Mouse (Mus musculus): ENCODE results near the gene Asgr2. TPM values are rescaled to one million over a fixed set of nuclear protein-coding genes. Genes with fewer than 3 reads are reported as not detected.
"Not testable (repeated sequence)": the region's sequence is repeated elsewhere in the genome, so short reads cannot be mapped to it uniquely, and the experiment has no call there.

Gene Asgr2
- polyA plus RNA-seq, 1 experiment from 2014 or later = 0.57 TPM

DNA sequence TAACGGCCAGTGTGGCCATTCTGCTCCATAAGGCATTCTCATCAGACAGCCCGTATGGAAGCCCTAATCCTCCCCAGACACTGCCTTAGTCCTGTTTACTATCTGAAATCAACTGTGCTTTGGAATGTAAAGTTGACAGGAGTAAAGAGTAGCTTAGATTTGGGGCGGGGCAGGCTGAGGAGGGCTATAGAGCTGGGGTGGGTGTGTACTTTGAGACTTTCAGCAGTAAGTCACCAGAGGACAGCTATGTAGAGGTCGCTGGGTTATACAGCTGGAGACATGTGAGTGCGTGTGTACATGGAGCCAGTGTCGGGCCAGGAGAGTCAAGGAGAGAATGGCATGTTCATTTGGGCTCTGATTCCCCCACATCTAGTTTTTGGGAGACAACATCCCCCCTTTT lies 32.5 kb upstream of the Asgr2 start:
- Histone ChIP-seq H3K4me3 (ENCODE audit: low read length) (no peak overlapping the region), H3K9ac (ENCODE audit: low read depth, low read length) (no peak overlapping the region), H3K27ac (ENCODE audit: low read length) (no peak overlapping the region), H3K27me3 (replicated peaks; ENCODE audit: control insufficient read depth, insufficient read depth, low read length) (no peaks in the 10 kb centered on the region; the same call in 1 of the 2 replicates), H3K9me3 (ENCODE audit: control insufficient read depth, low read length) (no peaks in the 10 kb centered on the region), H3K4me1 (ENCODE audit: control insufficient read depth, insufficient read depth, low read length) (0 out of 2 replicates have a peak, but pooled peaks cover 3% of the 10 kb centered on the region), H3K4me2 (ENCODE audit: low read depth, low read length) (no peak overlapping the region), H3K36me3 (ENCODE audit: control insufficient read depth, insufficient read depth, low read length) (no peaks in the 10 kb centered on the region)
- peak; percentile 44 for ATAC-seq
- 27% methylated on average over 6 of the region's 6 CpGs for WGBS

DNA sequence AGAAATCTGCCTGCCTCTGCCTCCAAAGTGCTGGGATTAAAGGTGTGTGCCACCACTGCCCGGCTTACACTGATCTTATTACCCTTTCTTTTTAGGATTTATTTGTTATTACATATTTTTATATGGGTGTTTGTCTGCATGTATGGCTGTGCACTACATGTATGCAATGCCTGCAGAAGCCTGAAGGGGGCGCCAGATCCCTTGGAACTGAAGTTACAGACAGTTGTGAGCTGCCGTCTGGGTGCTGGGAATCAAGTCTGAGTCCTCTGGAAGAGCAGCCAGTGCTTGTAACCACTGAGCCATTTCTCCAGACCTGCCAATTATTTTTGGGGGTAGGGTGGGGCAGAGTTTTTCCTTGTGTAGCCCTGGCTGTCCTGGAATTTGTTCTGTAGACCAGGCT lies 29.4 kb upstream of the Asgr2 start:
- Histone ChIP-seq H3K27me3 (replicated peaks; ENCODE audit: control insufficient read depth, insufficient read depth, low read length) (no peaks in the 10 kb centered on the region), H3K4me3 (ENCODE audit: low read length) (no peak overlapping the region), H3K36me3 (ENCODE audit: control insufficient read depth, insufficient read depth, low read length) (no peaks in the 10 kb centered on the region), H3K4me2 (ENCODE audit: low read depth, low read length) (no peak overlapping the region), H3K9ac (ENCODE audit: low read depth, low read length) (no peak overlapping the region), H3K9me3 (ENCODE audit: control insufficient read depth, low read length) (no peaks in the 10 kb centered on the region), H3K27ac (ENCODE audit: low read length) (no peak overlapping the region), H3K4me1 (ENCODE audit: control insufficient read depth, insufficient read depth, low read length) (no peaks in the 10 kb centered on the region)
- ATAC-seq = no peak
- WGBS = 69% methylated on average over 3 of the region's 3 CpGs

DNA sequence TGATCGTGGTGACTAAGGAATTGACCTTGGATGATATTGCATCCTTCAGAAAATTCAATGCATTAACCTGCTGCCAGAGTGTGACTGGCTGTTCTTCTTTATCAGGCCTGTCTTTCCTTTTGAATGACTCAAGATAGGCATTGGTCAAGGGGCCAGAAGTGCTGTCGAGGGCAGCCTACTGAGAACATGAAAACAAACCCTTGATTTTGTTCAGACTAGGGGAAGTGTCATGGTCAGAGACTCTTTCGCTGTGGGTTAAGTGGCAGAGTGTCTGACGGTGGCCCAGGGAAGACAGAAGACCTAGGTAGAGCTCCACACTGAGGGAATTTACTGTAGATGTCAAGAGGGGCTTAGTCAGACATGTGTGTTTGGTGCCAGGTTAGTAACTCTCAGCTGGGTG lies 25.7 kb upstream of the Asgr2 start:
- no peaks in the 10 kb centered on the region for H3K27me3 ChIP-seq (replicated peaks; ENCODE audit: control insufficient read depth, insufficient read depth, low read length)
- no peak overlapping the region for H3K9ac ChIP-seq (ENCODE audit: low read depth, low read length)
- no peak overlapping the region for H3K27ac ChIP-seq (ENCODE audit: low read length)
- H3K9me3 ChIP-seq (ENCODE audit: control insufficient read depth, low read length) = no peaks in the 10 kb centered on the region
- 71% methylated on average over 4 of the region's 4 CpGs for WGBS
- no peak for ATAC-seq
- H3K4me1 ChIP-seq (ENCODE audit: control insufficient read depth, insufficient read depth, low read length) = no peaks in the 10 kb centered on the region
- no peak overlapping the region for H3K4me2 ChIP-seq (ENCODE audit: low read depth, low read length)
- H3K36me3 ChIP-seq (ENCODE audit: control insufficient read depth, insufficient read depth, low read length) = no peaks in the 10 kb centered on the region
- H3K4me3 ChIP-seq (ENCODE audit: low read length) = no peak overlapping the region

DNA sequence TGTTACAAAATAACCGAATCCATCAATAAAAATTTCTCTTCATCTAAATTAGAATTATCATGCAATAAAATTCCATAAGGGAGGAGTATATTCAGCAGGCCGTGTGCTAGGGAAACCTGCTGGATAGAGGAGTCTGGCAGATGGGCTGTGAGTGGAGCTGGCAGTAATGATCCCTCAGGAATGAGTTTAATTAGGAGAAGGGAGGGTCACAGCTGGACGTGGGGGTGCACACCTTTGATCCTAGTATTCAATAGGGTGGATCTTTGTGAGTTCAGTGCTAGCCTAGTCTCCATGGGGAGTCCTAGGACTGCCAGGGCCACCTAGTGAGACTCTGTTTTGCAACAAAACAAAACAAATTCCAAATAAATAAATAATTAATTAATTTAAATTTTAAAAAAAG lies 24.2 kb upstream of the Asgr2 start:
- Histone ChIP-seq H3K27me3 (replicated peaks; ENCODE audit: control insufficient read depth, insufficient read depth, low read length) (no peaks in the 10 kb centered on the region), H3K9ac (ENCODE audit: low read depth, low read length) (no peak overlapping the region), H3K4me3 (ENCODE audit: low read length) (no peak overlapping the region), H3K4me2 (ENCODE audit: low read depth, low read length) (no peak overlapping the region), H3K9me3 (ENCODE audit: control insufficient read depth, low read length) (no peaks in the 10 kb centered on the region), H3K36me3 (ENCODE audit: control insufficient read depth, insufficient read depth, low read length) (no peaks in the 10 kb centered on the region), H3K27ac (ENCODE audit: low read length) (no peak overlapping the region), H3K4me1 (ENCODE audit: control insufficient read depth, insufficient read depth, low read length) (no peaks in the 10 kb centered on the region)
- no peak for ATAC-seq
- WGBS = 47% methylated on average over 3 of the region's 3 CpGs

DNA sequence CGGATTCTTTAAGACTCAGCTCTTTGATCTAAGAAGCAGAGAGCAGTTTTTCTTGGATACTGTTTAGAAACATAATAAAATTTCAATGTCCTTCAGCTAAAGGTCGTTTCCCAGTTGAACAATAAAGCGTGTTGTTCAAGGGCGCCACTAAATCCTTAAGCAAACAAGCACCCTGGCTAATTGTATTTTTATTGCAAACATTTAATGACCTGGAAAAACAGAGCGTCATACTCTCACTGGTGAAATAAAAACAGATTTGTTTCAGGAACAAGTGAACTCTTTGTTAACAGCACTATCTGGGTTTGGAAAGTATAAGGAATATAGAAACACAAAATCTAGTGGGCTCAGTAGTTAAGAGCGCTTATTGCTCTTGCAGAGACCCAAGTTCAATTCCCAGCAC lies 22.4 kb upstream of the Asgr2 start:
- Histone ChIP-seq H3K27me3 (replicated peaks; ENCODE audit: control insufficient read depth, insufficient read depth, low read length) (no peaks in the 10 kb centered on the region), H3K27ac (ENCODE audit: low read length) (no peak overlapping the region), H3K4me1 (ENCODE audit: control insufficient read depth, insufficient read depth, low read length) (no peaks in the 10 kb centered on the region), H3K9me3 (ENCODE audit: control insufficient read depth, low read length) (no peaks in the 10 kb centered on the region), H3K4me2 (ENCODE audit: low read depth, low read length) (no peak overlapping the region), H3K36me3 (ENCODE audit: control insufficient read depth, insufficient read depth, low read length) (no peaks in the 10 kb centered on the region), H3K9ac (ENCODE audit: low read depth, low read length) (no peak overlapping the region), H3K4me3 (ENCODE audit: low read length) (no peak overlapping the region)
- WGBS = 44% methylated on average over 6 of the region's 6 CpGs
- peak; percentile 36; the same call in 1 of the 2 replicates for ATAC-seq

DNA sequence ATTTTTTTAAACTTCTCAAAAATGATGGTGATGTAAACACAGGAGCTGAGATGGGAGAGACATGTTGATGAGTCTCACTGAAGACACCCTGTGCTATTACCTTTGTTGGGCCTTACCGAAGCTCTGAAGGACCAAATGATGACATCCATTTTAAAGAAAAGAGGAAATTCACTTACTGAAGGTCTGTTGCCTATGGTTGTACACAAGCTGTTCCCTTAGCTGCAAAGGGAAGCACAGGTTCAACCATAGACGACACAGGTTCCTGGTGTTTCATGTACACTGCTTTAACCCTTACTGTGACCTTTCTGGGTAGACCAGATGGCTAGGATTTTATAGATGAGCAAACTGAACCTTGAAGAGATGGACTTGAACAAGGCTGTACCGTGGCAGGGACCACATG lies 21.8 kb upstream of the Asgr2 start:
- H3K4me2 ChIP-seq (ENCODE audit: low read depth, low read length); H3K4me3 ChIP-seq (ENCODE audit: low read length); ATAC-seq; H3K4me1 ChIP-seq (ENCODE audit: control insufficient read depth, insufficient read depth, low read length); H3K27me3 ChIP-seq (replicated peaks; ENCODE audit: control insufficient read depth, insufficient read depth, low read length); H3K9me3 ChIP-seq (ENCODE audit: control insufficient read depth, low read length); H3K9ac ChIP-seq (ENCODE audit: low read depth, low read length); H3K36me3 ChIP-seq (ENCODE audit: control insufficient read depth, insufficient read depth, low read length); H3K27ac ChIP-seq (ENCODE audit: low read length): not testable (repeated sequence)
- 62% methylated on average over 3 of the region's 3 CpGs for WGBS

DNA sequence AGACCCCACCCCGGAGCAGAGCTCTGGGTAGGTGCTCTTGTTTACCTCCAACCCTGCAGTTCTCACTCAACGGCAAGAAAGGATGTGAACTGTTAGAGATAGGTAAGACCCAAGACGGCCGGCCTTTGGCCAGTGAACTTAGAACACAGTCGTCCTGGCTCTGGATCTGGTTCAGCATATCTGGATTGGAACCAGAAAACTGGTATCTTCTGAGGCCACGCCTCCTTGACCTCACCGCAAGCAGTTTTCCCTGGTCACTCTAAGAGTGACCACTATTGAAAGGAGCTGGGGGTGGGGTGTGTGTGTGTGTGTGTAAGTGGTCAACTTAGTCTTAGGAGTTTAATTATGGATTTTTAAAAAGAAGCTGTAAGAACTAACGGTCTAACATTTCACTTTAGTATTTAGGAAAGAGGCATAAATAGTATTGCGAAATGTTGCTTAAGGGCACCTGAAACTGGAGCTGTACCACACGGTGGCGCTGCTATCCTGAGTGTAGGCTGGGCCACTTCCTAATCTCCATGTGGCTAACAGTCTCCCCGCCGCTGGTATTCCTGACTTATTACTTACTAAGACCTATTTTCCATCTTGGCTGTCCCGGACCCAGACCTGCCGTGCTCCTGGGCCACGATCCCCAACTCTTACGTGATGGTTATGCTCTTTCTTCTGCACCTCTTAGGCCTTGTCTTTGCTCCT lies 17.9 kb upstream of the Asgr2 start:
- H3K4me2 ChIP-seq (ENCODE audit: low read depth, low read length) = no peak overlapping the region
- H3K36me3 ChIP-seq (ENCODE audit: control insufficient read depth, insufficient read depth, low read length) = no peaks in the 10 kb centered on the region
- H3K9ac ChIP-seq (ENCODE audit: low read depth, low read length) = no peak overlapping the region
- H3K27me3 ChIP-seq (replicated peaks; ENCODE audit: control insufficient read depth, insufficient read depth, low read length) = no peaks in the 10 kb centered on the region
- no peaks in the 10 kb centered on the region for H3K9me3 ChIP-seq (ENCODE audit: control insufficient read depth, low read length)
- WGBS = 36% methylated on average over 17 of the region's 17 CpGs
- no peak overlapping the region for H3K27ac ChIP-seq (ENCODE audit: low read length)
- H3K4me3 ChIP-seq (ENCODE audit: low read length) = no peak overlapping the region
- no peaks in the 10 kb centered on the region for H3K4me1 ChIP-seq (ENCODE audit: control insufficient read depth, insufficient read depth, low read length)
- ATAC-seq = no peak

DNA sequence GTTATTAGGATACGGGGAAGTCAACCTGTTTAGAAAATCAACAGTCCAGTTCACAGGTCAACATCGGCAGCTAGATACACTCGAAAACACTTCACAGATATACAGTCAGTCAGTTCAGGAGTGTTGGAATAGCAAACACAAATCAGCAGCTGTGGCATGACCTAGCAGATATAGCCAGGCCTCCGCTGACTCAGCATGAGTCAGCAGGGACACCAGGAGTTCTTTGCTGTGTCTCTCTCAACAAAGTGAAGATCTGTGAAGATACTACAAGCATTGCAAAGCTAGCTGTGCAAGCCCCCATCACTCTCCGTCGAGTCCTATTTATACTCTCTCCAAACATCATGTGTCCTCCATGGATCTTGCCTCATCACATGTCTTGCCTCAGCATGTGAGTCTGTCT lies 16.9 kb upstream of the Asgr2 start:
- Histone ChIP-seq H3K36me3 (ENCODE audit: control insufficient read depth, insufficient read depth, low read length) (no peaks in the 10 kb centered on the region), H3K4me2 (ENCODE audit: low read depth, low read length) (no peak overlapping the region), H3K4me1 (ENCODE audit: control insufficient read depth, insufficient read depth, low read length) (no peaks in the 10 kb centered on the region), H3K4me3 (ENCODE audit: low read length) (no peak overlapping the region), H3K27ac (ENCODE audit: low read length) (no peak overlapping the region), H3K9ac (ENCODE audit: low read depth, low read length) (no peak overlapping the region), H3K27me3 (replicated peaks; ENCODE audit: control insufficient read depth, insufficient read depth, low read length) (no peaks in the 10 kb centered on the region), H3K9me3 (ENCODE audit: control insufficient read depth, low read length) (no peaks in the 10 kb centered on the region)
- ATAC-seq = no peak
- 75% methylated on average over 6 of the region's 6 CpGs for WGBS

DNA sequence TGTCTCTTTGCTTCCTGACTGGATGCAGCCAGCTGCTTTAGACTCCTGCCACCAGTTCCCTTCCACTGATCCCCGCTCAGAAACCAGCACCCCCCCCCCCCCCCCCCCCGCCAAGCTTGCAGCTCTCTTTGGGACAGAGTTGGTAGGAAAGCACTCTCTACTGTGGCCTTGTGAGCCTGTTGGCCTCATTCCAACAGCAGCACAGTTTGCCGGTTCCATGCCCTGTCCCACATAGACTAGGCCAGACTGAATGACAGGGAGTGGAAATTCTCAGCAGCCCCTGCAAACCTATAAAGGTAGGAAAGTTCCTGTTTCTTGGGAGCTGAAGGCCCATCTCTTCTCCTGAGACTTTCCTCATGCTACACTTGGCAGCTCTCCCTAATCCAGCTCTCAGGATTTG lies 15.0 kb upstream of the Asgr2 start:
- no peak overlapping the region for H3K4me2 ChIP-seq (ENCODE audit: low read depth, low read length)

DNA sequence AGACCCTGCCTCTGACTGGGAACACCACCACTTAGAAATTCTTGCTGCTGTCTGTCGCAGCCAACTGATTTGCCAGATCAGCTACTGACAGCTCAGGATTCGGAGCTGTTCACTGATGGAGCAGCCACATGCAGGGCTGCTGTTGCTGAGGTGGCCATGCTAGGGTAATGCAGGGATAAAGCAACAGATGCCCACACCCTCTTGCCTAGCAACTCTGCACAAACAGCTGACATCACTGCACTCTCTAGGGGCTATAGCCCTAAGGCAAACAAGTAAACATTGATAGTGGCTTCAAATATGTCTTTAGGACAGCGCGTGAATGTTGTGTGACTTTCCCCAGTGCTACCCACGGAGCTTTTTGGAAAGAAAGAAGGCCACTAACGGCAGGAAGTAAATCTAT lies 13.3 kb upstream of the Asgr2 start:
- H3K4me3 ChIP-seq (ENCODE audit: low read length) = no peak overlapping the region
- no peaks in the 10 kb centered on the region for H3K4me1 ChIP-seq (ENCODE audit: control insufficient read depth, insufficient read depth, low read length)
- no peak overlapping the region for H3K9ac ChIP-seq (ENCODE audit: low read depth, low read length)
- no peaks in the 10 kb centered on the region for H3K36me3 ChIP-seq (ENCODE audit: control insufficient read depth, insufficient read depth, low read length)
- no peaks in the 10 kb centered on the region for H3K9me3 ChIP-seq (ENCODE audit: control insufficient read depth, low read length)
- H3K4me2 ChIP-seq (ENCODE audit: low read depth, low read length) = no peak overlapping the region
- WGBS = 49% methylated on average over 6 of the region's 6 CpGs
- no peak for ATAC-seq
- no peak overlapping the region for H3K27ac ChIP-seq (ENCODE audit: low read length)
- no peaks in the 10 kb centered on the region for H3K27me3 ChIP-seq (replicated peaks; ENCODE audit: control insufficient read depth, insufficient read depth, low read length)

More for the DNA sequence above, 15.0 kb upstream of the Asgr2 start:
- no peak overlapping the region for H3K27ac ChIP-seq (ENCODE audit: low read length)
- H3K36me3 ChIP-seq (ENCODE audit: control insufficient read depth, insufficient read depth, low read length) = no peaks in the 10 kb centered on the region
- 50% methylated on average over 3 of the region's 3 CpGs for WGBS
- H3K4me3 ChIP-seq (ENCODE audit: low read length) = no peak overlapping the region
- H3K9me3 ChIP-seq (ENCODE audit: control insufficient read depth, low read length) = no peaks in the 10 kb centered on the region
- ATAC-seq = no peak
- no peaks in the 10 kb centered on the region for H3K4me1 ChIP-seq (ENCODE audit: control insufficient read depth, insufficient read depth, low read length)
- no peak overlapping the region for H3K9ac ChIP-seq (ENCODE audit: low read depth, low read length)
- H3K27me3 ChIP-seq (replicated peaks; ENCODE audit: control insufficient read depth, insufficient read depth, low read length) = no peaks in the 10 kb centered on the region

Data from intestine, embryonic 16.5 days (tissue).